In genomic region chr8:104627065-104627740, GRCm38 (mm10) we compare ENCODE assay signal across 26 mouse cellular contexts. TPM values are rescaled to one million over a fixed set of nuclear protein-coding genes. Genes with fewer than 3 reads are reported as not detected.
DNase-seq lines count a peak whose midpoint lies in the region; ATAC-seq lines count a peak whose summit lies in the region.
"Had no signal": no experiment of that assay in that cellular context is flagged by ENCODE, and none has a peak within 500 bp of the region (broad histone marks: within the 10 kb centered on the region; RNA-seq: fewer than 3 reads in every experiment).

No protein-coding gene starts in this region.

- H3K27me3 ChIP-seq in heart, embryonic 10.5 days (ENCODE audit: insufficient read depth, poor library complexity, severe bottlenecking): peaks cover 20% of the 10 kb centered on the region; the same call in 1 of the 2 replicates
- H3K27me3 ChIP-seq in heart, embryonic 14.5 days (ENCODE audit: control insufficient read depth, insufficient read depth, low read length): no peaks in the 10 kb centered on the region

- DNase-seq in heart, embryonic 10.5 days (ENCODE audit: low spot score): no peak
- no peak for DNase-seq in heart, postnatal 10 days
- DNase-seq in testis, postnatal 10 days (ENCODE audit: low spot score): peak; percentile 19
- no peak for DNase-seq in testis, postnatal 14 days (ENCODE audit: low spot score)
- peak; percentile 34 for DNase-seq in naive thymus-derived CD4-positive, alpha-beta T cell, adult 2 months (ENCODE audit: low read depth)
- DNase-seq in retina, postnatal 1 day: no peak
- DNase-seq: adrenal gland, postnatal 25 days; cerebellum, adult 9-11 months; kidney, adult 18-20 months; liver, embryonic 13.5 days; lung, adult 2 months; lung, postnatal 14 days had no signal

- WGBS in heart, embryonic 10.5 days: 69% methylated on average over 4 of the region's 4 CpGs
- 67% methylated on average over 4 of the region's 4 CpGs for WGBS in heart, embryonic 14.5 days

- H3K27ac ChIP-seq in heart, embryonic 10.5 days: peak overlapping the region; percentile 52; the same call in 1 of the 2 replicates
- peak overlapping the region; percentile 72 to 93 for H3K27ac ChIP-seq in heart, embryonic 14.5 days (replicated peaks in 1 of 2; ENCODE audit: control insufficient read depth in 1 of 2, insufficient read depth in 1 of 2, low read depth in 2 of 2, low read length in 2 of 2)
- H3K27ac ChIP-seq: embryonic facial prominence, embryonic 15.5 days; forebrain, embryonic 15.5 days; hindbrain, embryonic 13.5 days; left cerebral cortex, adult 2 months; liver, embryonic 13.5 days; midbrain, embryonic 12.5 days; stomach, embryonic 15.5 days had no signal

- H3K4me3 ChIP-seq in heart, embryonic 10.5 days: no peak overlapping the region; the same call in 1 of the 2 replicates
- H3K4me3 ChIP-seq in heart, embryonic 14.5 days (ENCODE audit: control insufficient read depth in 1 of 2, insufficient read depth in 1 of 2, low read depth in 1 of 2, low read length in 2 of 2): no peak overlapping the region
- H3K4me3 ChIP-seq: embryonic facial prominence, embryonic 15.5 days; forebrain, embryonic 15.5 days; hindbrain, embryonic 13.5 days; left cerebral cortex, adult 2 months; liver, embryonic 13.5 days; midbrain, embryonic 12.5 days; stomach, embryonic 15.5 days had no signal

- no peaks in the 10 kb centered on the region for H3K9me3 ChIP-seq in heart, embryonic 10.5 days
- no peaks in the 10 kb centered on the region for H3K9me3 ChIP-seq in heart, embryonic 14.5 days (ENCODE audit: control insufficient read depth, low read length)
- H3K9me3 ChIP-seq: embryonic facial prominence, embryonic 15.5 days; forebrain, embryonic 15.5 days; hindbrain, embryonic 13.5 days; liver, embryonic 13.5 days; midbrain, embryonic 12.5 days; stomach, embryonic 15.5 days had no signal

- H3K36me3 ChIP-seq in heart, embryonic 10.5 days: peaks cover 27% of the 10 kb centered on the region
- H3K36me3 ChIP-seq in heart, embryonic 14.5 days (ENCODE audit: control insufficient read depth, insufficient read depth, low read length): peaks cover 26% of the 10 kb centered on the region
- H3K36me3 ChIP-seq: embryonic facial prominence, embryonic 15.5 days; forebrain, embryonic 15.5 days; hindbrain, embryonic 13.5 days; liver, embryonic 13.5 days; midbrain, embryonic 12.5 days; stomach, embryonic 15.5 days had no signal

- ATAC-seq in heart, embryonic 14.5 days (ENCODE audit: insufficient number of reproducible peaks, insufficient read depth, low FRiP score, low read depth): no peak
- ATAC-seq: activated CD4-positive, CD25-positive, alpha-beta regulatory T cell, adult 4 months; forebrain, embryonic 15.5 days had no signal

- intact Hi-C loops in heart, postnatal 10 days (cut with DNase I): no loop called here

- peak overlapping the region; percentile 95 for H3K9ac ChIP-seq in heart, embryonic 14.5 days (ENCODE audit: low read length)
- H3K9ac ChIP-seq: embryonic facial prominence, embryonic 15.5 days; forebrain, embryonic 15.5 days; hindbrain, embryonic 13.5 days; liver, embryonic 13.5 days; midbrain, embryonic 12.5 days; stomach, embryonic 15.5 days had no signal

- no peak overlapping the region; the same call in 1 of the 2 replicates for H3K4me2 ChIP-seq in heart, embryonic 14.5 days (ENCODE audit: low read length)
- H3K4me2 ChIP-seq: embryonic facial prominence, embryonic 15.5 days; forebrain, embryonic 15.5 days; hindbrain, embryonic 13.5 days; liver, embryonic 13.5 days; midbrain, embryonic 12.5 days; stomach, embryonic 15.5 days had no signal

- peaks cover 60% of the 10 kb centered on the region for H3K4me1 ChIP-seq in heart, embryonic 10.5 days
- H3K4me1 ChIP-seq in heart, embryonic 14.5 days (ENCODE audit: control insufficient read depth in 2 of 2, insufficient read depth in 2 of 2, low read length in 2 of 2): peaks cover 22 to 35% of the 10 kb centered on the region in 2 experiments

RNA-seq across cellular contexts. Expression of gene Cdh16, which starts 3.0 kb away (rescaled TPM):
- 8.0 and 21.0 TPM in 2 replicates for polyA plus RNA-seq in heart, embryonic 10.5 days (2016; fragmentation: Nextera tagmentation; extraction: Ambion mirVana)
- 1 to 10 TPM; 3.2 to 3.6 TPM for total RNA-seq in heart, postnatal 10 days (2021)
- polyA plus RNA-seq in heart, embryonic 14.5 days (2014; fragmentation: Nextera tagmentation; extraction: Ambion mirVana): 21.5 and 26.4 TPM in 2 replicates
- total RNA-seq: adrenal gland, postnatal 25 days; common myeloid progenitor, adult 5-6 weeks; layer of hippocampus, postnatal 10 days; left cerebral cortex, adult 2 months; left cerebral cortex, postnatal 36 days; megakaryocyte progenitor cell, adult 5-6 weeks had no signal
- polyA plus RNA-seq: activated CD4-positive, CD25-positive, alpha-beta regulatory T cell, adult 4 months; brain, embryonic 14.5 days; forebrain, embryonic 15.5 days; hindbrain, embryonic 13.5 days; liver, embryonic 13.5 days; midbrain, embryonic 12.5 days; neural tube, embryonic 11.5 days had no signal

RNA-seq across cellular contexts. Expression of gene Rrad, which starts 3.9 kb away (rescaled TPM):
- polyA plus RNA-seq in heart, embryonic 10.5 days (2016; fragmentation: Nextera tagmentation; extraction: Ambion mirVana): 200 and 322 TPM in 2 replicates
- 100 to 1,000 TPM; 221 to 337 TPM for total RNA-seq in heart, postnatal 10 days (2021)
- 338 and 417 TPM in 2 replicates for polyA plus RNA-seq in heart, embryonic 14.5 days (2014; fragmentation: Nextera tagmentation; extraction: Ambion mirVana)

RNA-seq across cellular contexts. Expression of gene Ciao2b, which starts 14.6 kb away (rescaled TPM):
- 198 and 244 TPM in 2 replicates for polyA plus RNA-seq in heart, embryonic 10.5 days (2016; fragmentation: Nextera tagmentation; extraction: Ambion mirVana)
- 10 to 100 TPM; 65.1 to 71.7 TPM for total RNA-seq in heart, postnatal 10 days (2021)
- 198 and 201 TPM in 2 replicates for polyA plus RNA-seq in heart, embryonic 14.5 days (2014; fragmentation: Nextera tagmentation; extraction: Ambion mirVana)

RNA-seq across cellular contexts. Expression of gene Pdp2, which starts 36.0 kb away (rescaled TPM):
- 10.9 and 11.0 TPM in 2 replicates for polyA plus RNA-seq in heart, embryonic 10.5 days (2016; fragmentation: Nextera tagmentation; extraction: Ambion mirVana)
- 10 to 100 TPM in 1 of 2 experiments, 1 to 10 TPM in 1; 7.2 to 10.6 TPM for total RNA-seq in heart, postnatal 10 days (2021)
- polyA plus RNA-seq in heart, embryonic 14.5 days (2014; fragmentation: Nextera tagmentation; extraction: Ambion mirVana): 5.4 and 6.4 TPM in 2 replicates

Comparison
In these comparisons a context has a peak if more than half of its experiments do, and no peak if none do; other contexts are left out.
1. DNase-seq: peak in testis, postnatal 10 days (single experiment) and naive thymus-derived CD4-positive, alpha-beta T cell, adult 2 months (single experiment); none in heart, embryonic 10.5 days (single experiment), heart, postnatal 10 days (0 of 2), testis, postnatal 14 days (single experiment) and retina, postnatal 1 day (single experiment).